Mouse (Mus musculus): ENCODE data around the gene Safb. TPM values are rescaled to one million over a fixed set of nuclear protein-coding genes. Genes with fewer than 3 reads are reported as not detected.

Gene Safb
- polyA plus RNA-seq, 1 experiment = 105 TPM

DNA sequence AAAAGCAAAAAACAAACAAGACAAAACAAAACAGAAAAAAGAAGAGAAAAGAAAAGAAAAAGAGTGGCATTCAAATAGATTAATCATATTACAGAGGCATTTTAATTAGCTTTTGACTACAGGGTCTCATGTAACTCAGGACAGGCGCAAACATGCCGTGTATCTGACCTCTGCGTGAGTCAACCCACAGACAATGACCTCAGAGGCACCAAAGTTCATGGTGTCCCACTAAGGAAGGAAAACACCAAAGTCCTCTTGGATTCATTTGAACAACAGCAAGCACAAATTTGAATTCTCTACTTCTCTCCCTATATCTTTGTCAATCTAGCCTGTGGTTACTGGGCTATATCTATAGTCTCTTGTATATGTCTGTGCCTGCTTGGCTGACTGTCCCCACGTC, 58.6 kb downstream of the Safb start:
- Histone ChIP-seq H3K27me3 (ENCODE audit: control insufficient read depth, insufficient read depth, low read length) (no peaks in the 10 kb centered on the region), H3K4me3 (ENCODE audit: extremely low read depth, insufficient read depth, insufficient read length) (no peak overlapping the region), H3K4me1 (ENCODE audit: control insufficient read depth, insufficient read depth, insufficient read length) (no peaks in the 10 kb centered on the region), H3K36me3 (ENCODE audit: control insufficient read depth, insufficient read depth, low read length) (no peaks in the 10 kb centered on the region), H3K27ac (ENCODE audit: insufficient read depth, low read length) (no peak overlapping the region)
- 85% methylated on average over 4 of the region's 4 CpGs for WGBS
- DNase-seq (ENCODE audit: low read depth in 1 of 2, low spot score in 2 of 2) = no peak
- TF ChIP-seq POLR2A (IDR thresholded peaks at IDR 0.05; ENCODE audit: low read depth, low read length) (no peak), CTCF (IDR thresholded peaks at IDR 0.05; ENCODE audit: extremely low read depth, insufficient read depth, insufficient read length, insufficient replicate concordance) (no peak)

- 52% methylated on average over 10 of the region's 13 CpGs for WGBS
- DNase-seq (ENCODE audit: low read depth in 1 of 2, low spot score in 2 of 2) = no peak
- Histone ChIP-seq H3K36me3 (ENCODE audit: control insufficient read depth, insufficient read depth, low read length) (no peaks in the 10 kb centered on the region), H3K27me3 (ENCODE audit: control insufficient read depth, insufficient read depth, low read length) (no peaks in the 10 kb centered on the region), H3K4me1 (ENCODE audit: control insufficient read depth, insufficient read depth, insufficient read length) (no peaks in the 10 kb centered on the region), H3K27ac (ENCODE audit: insufficient read depth, low read length) (no peak overlapping the region), H3K4me3 (ENCODE audit: extremely low read depth, insufficient read depth, insufficient read length) (no peak overlapping the region)
- no peak for TF ChIP-seq POLR2A (IDR thresholded peaks at IDR 0.05; ENCODE audit: low read depth, low read length)
- no peak for TF ChIP-seq CTCF (IDR thresholded peaks at IDR 0.05; ENCODE audit: extremely low read depth, insufficient read depth, insufficient read length, insufficient replicate concordance)
Measured at GRCm38 (mm10) chr17:56647546-56647945, 62.9 kb downstream of the Safb start.

DNA sequence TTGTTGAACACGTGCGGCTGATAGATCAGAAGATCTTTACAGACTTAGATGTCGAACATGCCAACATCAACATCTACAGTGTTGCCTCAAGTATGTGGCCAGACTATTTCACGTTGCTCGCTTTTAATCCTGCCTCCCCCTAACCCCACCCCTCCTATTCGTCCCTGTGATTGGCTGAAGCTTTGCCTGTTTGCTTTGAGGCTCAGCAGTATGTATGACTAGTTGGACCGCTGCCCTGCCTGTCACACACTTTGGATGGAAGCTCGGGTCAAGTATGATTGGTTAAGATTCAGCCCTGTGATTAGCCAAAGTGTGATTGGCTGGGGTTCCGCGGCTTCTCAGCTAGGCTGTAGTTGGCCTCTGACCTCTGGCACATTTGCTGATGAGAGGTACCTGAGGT, 67.2 kb downstream of the Safb start:
- H3K4me1 ChIP-seq (ENCODE audit: control insufficient read depth, insufficient read depth, insufficient read length) = no peaks in the 10 kb centered on the region
- no peak for DNase-seq (ENCODE audit: low read depth in 1 of 2, low spot score in 2 of 2)
- TF ChIP-seq POLR2A (IDR thresholded peaks at IDR 0.05; ENCODE audit: low read depth, low read length) = no peak
- no peak for TF ChIP-seq CTCF (IDR thresholded peaks at IDR 0.05; ENCODE audit: extremely low read depth, insufficient read depth, insufficient read length, insufficient replicate concordance)
- H3K27ac ChIP-seq (ENCODE audit: insufficient read depth, low read length) = no peak overlapping the region
- no peaks in the 10 kb centered on the region for H3K27me3 ChIP-seq (ENCODE audit: control insufficient read depth, insufficient read depth, low read length)
- no peak overlapping the region for H3K4me3 ChIP-seq (ENCODE audit: extremely low read depth, insufficient read depth, insufficient read length)
- H3K36me3 ChIP-seq (ENCODE audit: control insufficient read depth, insufficient read depth, low read length) = no peaks in the 10 kb centered on the region
- 38% methylated on average over 10 of the region's 10 CpGs for WGBS

GRCm38 (mm10) chr17:56654771-56655170, 70.1 kb downstream of the Safb start:
- Histone ChIP-seq H3K27ac (ENCODE audit: insufficient read depth, low read length) (no peak overlapping the region), H3K36me3 (ENCODE audit: control insufficient read depth, insufficient read depth, low read length) (no peaks in the 10 kb centered on the region), H3K4me1 (ENCODE audit: control insufficient read depth, insufficient read depth, insufficient read length) (no peaks in the 10 kb centered on the region), H3K27me3 (ENCODE audit: control insufficient read depth, insufficient read depth, low read length) (no peaks in the 10 kb centered on the region), H3K4me3 (ENCODE audit: extremely low read depth, insufficient read depth, insufficient read length) (no peak overlapping the region)
- TF ChIP-seq POLR2A (IDR thresholded peaks at IDR 0.05; ENCODE audit: low read depth, low read length) = no peak
- no peak for TF ChIP-seq CTCF (IDR thresholded peaks at IDR 0.05; ENCODE audit: extremely low read depth, insufficient read depth, insufficient read length, insufficient replicate concordance)
- 79% methylated on average over 2 of the region's 2 CpGs for WGBS
- no peak for DNase-seq (ENCODE audit: low read depth in 1 of 2, low spot score in 2 of 2)

DNA sequence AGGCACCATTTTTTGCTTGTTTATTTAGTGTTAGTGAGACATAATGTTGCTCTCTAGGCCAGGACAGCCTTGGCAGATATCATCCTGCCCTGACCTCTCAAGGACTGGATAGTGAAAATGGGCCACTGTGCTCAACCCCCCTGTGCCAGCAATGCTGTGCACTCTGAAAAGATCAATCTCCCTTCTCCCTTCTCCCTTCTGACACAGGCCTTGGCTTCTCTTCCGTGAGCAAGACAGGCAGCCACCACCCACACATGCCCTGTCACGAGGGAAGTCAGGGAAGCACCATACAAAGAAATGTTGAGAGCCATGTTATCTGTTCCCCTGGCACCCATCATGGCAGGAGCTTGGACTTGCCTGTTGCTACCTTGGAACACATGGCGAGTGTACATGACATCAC, 70.7 kb downstream of the Safb start:
- Histone ChIP-seq H3K27ac (ENCODE audit: insufficient read depth, low read length) (no peak overlapping the region), H3K4me1 (ENCODE audit: control insufficient read depth, insufficient read depth, insufficient read length) (no peaks in the 10 kb centered on the region), H3K27me3 (ENCODE audit: control insufficient read depth, insufficient read depth, low read length) (no peaks in the 10 kb centered on the region), H3K4me3 (ENCODE audit: extremely low read depth, insufficient read depth, insufficient read length) (no peak overlapping the region), H3K36me3 (ENCODE audit: control insufficient read depth, insufficient read depth, low read length) (no peaks in the 10 kb centered on the region)
- no peak for DNase-seq (ENCODE audit: low read depth in 1 of 2, low spot score in 2 of 2)
- WGBS = 75% methylated on average over 3 of the region's 3 CpGs
- TF ChIP-seq CTCF (IDR thresholded peaks at IDR 0.05; ENCODE audit: extremely low read depth, insufficient read depth, insufficient read length, insufficient replicate concordance) (no peak), POLR2A (IDR thresholded peaks at IDR 0.05; ENCODE audit: low read depth, low read length) (no peak)

Other genes with a start within 250 kb of the Safb start
- 57.5 and 69.4 TPM in 2 replicates for gene Ptprs, start 108.3 kb upstream of the Safb start, polyA plus RNA-seq (2012; rRNA removed)
- gene Znrf4, start 72.4 kb upstream of the Safb start, polyA plus RNA-seq (2012; rRNA removed) = not detected in 2 replicates
- gene Gm20219, start 30.4 kb upstream of the Safb start, polyA plus RNA-seq (2012; rRNA removed) = 2.3 and 4.4 TPM in 2 replicates
- gene Safb2, start 240 bp upstream of the Safb start, polyA plus RNA-seq (2012; rRNA removed) = 152 and 157 TPM in 2 replicates
- gene 2410015M20Rik, start 24.9 kb downstream of the Safb start, polyA plus RNA-seq (2012; rRNA removed) = 101 and 140 TPM in 2 replicates
- 2,050 and 3,346 TPM in 2 replicates for gene Rpl36, start 28.6 kb downstream of the Safb start, polyA plus RNA-seq (2012; rRNA removed)
- 35.2 and 44.9 TPM in 2 replicates for gene Lonp1, start 42.1 kb downstream of the Safb start, polyA plus RNA-seq (2012; rRNA removed)
- 0.14 and 0.28 TPM in 2 replicates for gene Catsperd, start 43.3 kb downstream of the Safb start, polyA plus RNA-seq (2012; rRNA removed)
- gene Ranbp3, start 88.5 kb downstream of the Safb start, polyA plus RNA-seq (2012; rRNA removed) = 72.6 and 89.6 TPM in 2 replicates
- 181 and 252 TPM in 2 replicates for gene Ndufa11, start 132.9 kb downstream of the Safb start, polyA plus RNA-seq (2012; rRNA removed)
- 20.3 and 33.9 TPM in 2 replicates for gene Vmac, start 133.2 kb downstream of the Safb start, polyA plus RNA-seq (2012; rRNA removed)
- gene Nrtn, start 172.7 kb downstream of the Safb start, polyA plus RNA-seq (2012; rRNA removed) = 1.3 and 2.4 TPM in 2 replicates
- 98.4 and 128 TPM in 2 replicates for gene Dus3l, start 179.9 kb downstream of the Safb start, polyA plus RNA-seq (2012; rRNA removed)
- gene Prr22, start 185.4 kb downstream of the Safb start, polyA plus RNA-seq (2012; rRNA removed) = 3.3 and 4.7 TPM in 2 replicates
- 13.6 and 16.5 TPM in 2 replicates for gene Rfx2, start 246.2 kb downstream of the Safb start, polyA plus RNA-seq (2012; rRNA removed)

All from spleen, adult 2 months (tissue).